Mouse (Mus musculus) liver, postnatal 0 days (tissue): ENCODE results near the gene Il6st. TPM values are rescaled to one million over a fixed set of nuclear protein-coding genes. Genes with fewer than 3 reads are reported as not detected.

Experiments used
- ATAC-seq: fragments of 200-750 bp; cut with Nextera tagmentation; 2 replicates; pipeline ENCODE4 v1.8.0; 2017; ENCODE audit warnings: mild to moderate bottlenecking, moderate library complexity
- DNase-seq: peaks from one replicate; pipeline ENCODE4 v3.0.0-alpha.2; 2016
- H3K27ac ChIP-seq: fragments of 300-500 bp; sonication (generic); 2 replicates; pipeline ENCODE4 v1.5.1; 2014; ENCODE audit warnings: antibody characterized with exemption, moderate library complexity, mild to moderate bottlenecking, low read depth
- H3K27me3 ChIP-seq: fragments of 300-500 bp; sonication (generic); 2 replicates; pipeline ENCODE4 v1.6.1; 2014; ENCODE audit warnings: low read length, control low read depth, mixed read lengths; ENCODE audit not compliant: insufficient read depth
- H3K36me3 ChIP-seq: fragments of 300-500 bp; sonication (generic); replicated peaks from 2 replicates; pipeline ENCODE4 v1.6.1; 2014; ENCODE audit warnings: mild to moderate bottlenecking, control low read depth, low read length, moderate library complexity, mixed read lengths; ENCODE audit not compliant: insufficient read depth
- H3K4me1 ChIP-seq: fragments of 300-500 bp; sonication (generic); 2 replicates; pipeline ENCODE4 v1.6.1; 2014; ENCODE audit warnings: antibody characterized with exemption, mild to moderate bottlenecking, control low read depth; ENCODE audit not compliant: insufficient read depth
- H3K4me2 ChIP-seq: fragments of 300-500 bp; sonication (generic); 2 replicates; pipeline ENCODE4 v1.6.1; 2014; ENCODE audit warnings: low read depth, mild to moderate bottlenecking, low read length, moderate library complexity, mixed read lengths
- H3K4me3 ChIP-seq: fragments of 300-500 bp; sonication (generic); 2 replicates; pipeline ENCODE4 v1.5.1; 2014; ENCODE audit warnings: low read depth, low read length
- H3K9ac ChIP-seq: fragments of 300-500 bp; sonication (generic); replicated peaks from 2 replicates; pipeline ENCODE4 v1.6.1; 2014; ENCODE audit warnings: mild to moderate bottlenecking, moderate library complexity
- H3K9me3 ChIP-seq: fragments of 300-500 bp; sonication (generic); 2 replicates; pipeline ENCODE4 v1.6.1; 2016; ENCODE audit warnings: mild to moderate bottlenecking, control low read depth, low read length, mixed read lengths
- CTCF ChIP-seq: sonication (generic); IDR thresholded peaks from 2 replicates; pipeline ENCODE4 v1.5.1; 2016; ENCODE audit warnings: antibody characterized with exemption, low read depth
- EP300 ChIP-seq: IDR thresholded peaks from 2 replicates; pipeline ENCODE4 v1.6.1; 2016; ENCODE audit warnings: antibody characterized with exemption, low read depth, mild to moderate bottlenecking
- WGBS: fragments of 180-500 bp; shearing (Covaris S2); extraction: QIAGEN DNeasy Blood & Tissue Kit; methylation state at CpG from one replicate; pipeline ENCODE4 v1.1.7; 2014; ENCODE audit not compliant: insufficient replicate concordance; 5-methylcytosine and 5-hydroxymethylcytosine counted together
- polyA plus RNA-seq: library from polyadenylated mRNA; unstranded; fragments of >200 nt; fragmentation: Nextera tagmentation; extraction: Ambion mirVana; gene quantifications from 2 replicates; pipeline ENCODE4 v1.2.1, GENCODE M21; 2015

The Il6st gene
- polyA plus RNA-seq, 1 experiment from 2014 or later, result 11.7 TPM

GRCm38 (mm10) chr13:112483015-112483414 lies 19.1 kb downstream of the Il6st start:
- no peak for DNase-seq
- Histone ChIP-seq H3K27ac (no peak overlapping the region), H3K4me3 (no peak overlapping the region), H3K9me3 (no peaks in the 10 kb centered on the region), H3K36me3 (peaks cover 48% of the 10 kb centered on the region), H3K27me3 (no peaks in the 10 kb centered on the region), H3K4me2 (no peak overlapping the region), H3K9ac (no peak overlapping the region), H3K4me1 (no peaks in the 10 kb centered on the region)
- ATAC-seq, result no peak
- TF ChIP-seq EP300 (no peak), CTCF (no peak)
- 80% methylated on average over 7 of the region's 7 CpGs for whole genome bisulfite sequencing

- Histone ChIP-seq H3K4me2 (no peak overlapping the region), H3K4me1 (no peaks in the 10 kb centered on the region), H3K9ac (no peak overlapping the region), H3K27ac (no peak overlapping the region), H3K9me3 (no peaks in the 10 kb centered on the region), H3K36me3 (peaks cover 50% of the 10 kb centered on the region), H3K4me3 (no peak overlapping the region), H3K27me3 (no peaks in the 10 kb centered on the region)
- WGBS, result 85% methylated on average over 5 of the region's 5 CpGs
- no peak for DNase-seq
- no peak for ATAC-seq
- TF ChIP-seq EP300, result no peak
- no peak for TF ChIP-seq CTCF
These were observed 22.4 kb downstream of the Il6st start for GRCm38 (mm10) chr13:112486236-112486635.

GRCm38 (mm10) chr13:112486676-112487075 lies 22.8 kb downstream of the Il6st start:
- ATAC-seq (no peak), DNase-seq (no peak)
- Histone ChIP-seq H3K4me3 (no peak overlapping the region), H3K9ac (no peak overlapping the region), H3K9me3 (no peaks in the 10 kb centered on the region), H3K4me2 (no peak overlapping the region), H3K4me1 (no peaks in the 10 kb centered on the region), H3K36me3 (peaks cover 46% of the 10 kb centered on the region), H3K27ac (no peak overlapping the region), H3K27me3 (no peaks in the 10 kb centered on the region)
- 85% methylated on average over 5 of the region's 5 CpGs for WGBS
- no peak for TF ChIP-seq EP300
- TF ChIP-seq CTCF, result no peak

- H3K9ac ChIP-seq, result no peak overlapping the region
- TF ChIP-seq EP300, result no peak
- TF ChIP-seq CTCF, result no peak
- no peaks in the 10 kb centered on the region for H3K4me1 ChIP-seq
- H3K9me3 ChIP-seq, result no peaks in the 10 kb centered on the region
- H3K4me2 ChIP-seq, result no peak overlapping the region
- no peak overlapping the region for H3K4me3 ChIP-seq
- 66% methylated on average over 3 of the region's 3 CpGs for WGBS
- H3K27ac ChIP-seq, result no peak overlapping the region
- ATAC-seq, result no peak
- H3K27me3 ChIP-seq, result no peaks in the 10 kb centered on the region
- DNase-seq, result no peak
- peaks cover 53% of the 10 kb centered on the region for H3K36me3 ChIP-seq
These were observed 26.2 kb downstream of the Il6st start for GRCm38 (mm10) chr13:112490036-112490435.

DNA sequence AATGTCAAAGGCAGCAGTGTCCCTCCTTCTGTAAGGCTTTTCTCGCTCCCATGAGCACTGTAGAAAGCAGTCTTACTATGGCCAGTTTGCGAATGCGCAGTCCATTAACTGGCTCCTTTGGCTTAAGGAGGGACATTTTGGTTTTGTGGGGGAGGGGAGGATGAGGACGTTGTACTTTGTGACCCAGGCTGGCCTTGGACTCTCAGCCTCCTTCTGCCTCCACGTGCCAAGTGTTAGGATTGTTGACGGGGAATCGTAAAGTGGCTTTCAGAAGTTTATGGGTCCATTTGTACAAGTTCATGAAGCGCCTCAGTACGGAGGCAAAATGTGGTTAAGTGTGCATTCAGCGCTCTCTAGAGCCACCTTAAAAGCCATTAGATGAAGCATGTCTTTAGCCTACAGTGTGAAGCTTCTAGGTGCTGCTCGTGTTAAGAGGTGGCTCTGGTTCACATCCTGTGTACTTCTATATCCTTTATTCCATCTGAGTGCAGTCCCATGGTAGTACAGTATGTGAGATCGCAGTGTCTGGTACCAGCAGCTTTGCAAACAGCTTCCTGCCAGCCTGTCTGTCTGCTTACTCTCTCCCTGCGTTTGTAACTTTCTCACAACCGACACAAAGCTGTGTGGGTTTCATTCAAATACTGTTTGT lies 27.9 kb downstream of the Il6st start:
- no peaks in the 10 kb centered on the region for H3K27me3 ChIP-seq
- ATAC-seq (no peak), DNase-seq (no peak)
- H3K9me3 ChIP-seq, result no peaks in the 10 kb centered on the region
- no peak overlapping the region for H3K9ac ChIP-seq
- H3K4me2 ChIP-seq, result no peak overlapping the region
- H3K4me3 ChIP-seq, result no peak overlapping the region
- peaks cover 47% of the 10 kb centered on the region for H3K36me3 ChIP-seq
- no peak overlapping the region for H3K27ac ChIP-seq
- no peak for TF ChIP-seq EP300
- no peak for TF ChIP-seq CTCF
- WGBS, result 78% methylated on average over 14 of the region's 14 CpGs
- H3K4me1 ChIP-seq, result no peaks in the 10 kb centered on the region

DNA sequence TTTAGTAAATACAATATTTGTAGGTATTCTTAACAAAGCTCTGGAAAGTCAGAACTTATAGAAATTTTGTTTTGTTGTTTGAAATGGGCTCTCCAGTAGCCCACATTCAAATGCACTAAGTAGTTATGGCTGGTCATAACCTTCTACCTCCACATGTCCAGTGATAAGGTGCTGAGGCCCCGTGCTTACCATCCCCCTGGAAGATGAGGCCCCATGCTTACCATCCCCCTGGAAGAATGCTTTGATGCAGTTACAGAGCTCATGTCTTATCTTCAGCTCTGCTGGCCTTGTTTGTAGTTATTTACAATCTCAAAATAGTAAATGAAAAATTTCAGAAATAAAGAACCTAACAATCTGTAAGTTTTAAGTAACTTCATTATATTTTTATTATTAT lies 28.4 kb downstream of the Il6st start:
- H3K27ac ChIP-seq, result no peak overlapping the region
- no peak for ATAC-seq
- H3K27me3 ChIP-seq, result no peaks in the 10 kb centered on the region
- H3K9ac ChIP-seq, result no peak overlapping the region
- no peak overlapping the region for H3K4me2 ChIP-seq
- H3K9me3 ChIP-seq, result no peaks in the 10 kb centered on the region
- 63% methylated on average over 1 of the region's 1 CpGs for WGBS
- TF ChIP-seq EP300 (no peak), CTCF (no peak)
- peaks cover 48% of the 10 kb centered on the region for H3K36me3 ChIP-seq
- no peak for DNase-seq
- no peaks in the 10 kb centered on the region for H3K4me1 ChIP-seq
- no peak overlapping the region for H3K4me3 ChIP-seq

DNA sequence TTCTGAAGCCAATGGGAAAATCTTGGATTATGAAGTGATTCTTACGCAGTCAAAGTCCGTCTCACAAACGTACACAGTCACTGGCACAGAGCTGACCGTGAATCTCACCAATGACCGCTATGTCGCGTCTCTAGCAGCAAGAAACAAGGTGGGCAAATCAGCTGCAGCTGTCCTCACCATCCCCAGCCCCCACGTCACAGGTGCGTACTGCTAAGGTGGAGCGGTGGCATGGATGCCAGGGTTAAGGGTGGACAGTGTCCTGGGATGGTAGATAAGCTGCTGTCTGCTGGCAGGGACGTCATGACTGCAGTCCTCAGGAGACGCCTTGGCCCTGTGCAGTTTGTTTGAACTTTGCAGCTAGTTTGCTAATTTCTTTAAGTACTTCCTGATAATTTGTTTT lies 30.7 kb downstream of the Il6st start:
- H3K4me2 ChIP-seq, result no peak overlapping the region
- H3K9ac ChIP-seq, result no peak overlapping the region
- H3K36me3 ChIP-seq, result peaks cover 49% of the 10 kb centered on the region
- TF ChIP-seq EP300 (no peak), CTCF (no peak)
- H3K4me1 ChIP-seq, result no peaks in the 10 kb centered on the region
- WGBS, result 89% methylated on average over 12 of the region's 12 CpGs
- no peak overlapping the region for H3K4me3 ChIP-seq
- no peaks in the 10 kb centered on the region for H3K27me3 ChIP-seq
- no peak for DNase-seq
- ATAC-seq, result no peak
- no peak overlapping the region for H3K27ac ChIP-seq
- no peaks in the 10 kb centered on the region for H3K9me3 ChIP-seq
